Mouse (Mus musculus) forebrain, embryonic 16.5 days (tissue): ENCODE data around the gene Rinl. TPM values are rescaled to one million over a fixed set of nuclear protein-coding genes. Genes with fewer than 3 reads are reported as not detected.

ENCODE experiments used
- ATAC-seq: fragments of 200-750 bp; cut with Nextera tagmentation; 2 replicates; pipeline ENCODE4 v1.8.0; 2017; ENCODE audit warnings: mild to moderate bottlenecking, moderate library complexity
- H3K27ac ChIP-seq: fragments of 300-500 bp; sonication (generic); 2 replicates; pipeline ENCODE4 v1.5.1; 2014; ENCODE audit warnings: low read length, control low read depth
- H3K27me3 ChIP-seq: fragments of 300-500 bp; sonication (generic); replicated peaks from 2 replicates; pipeline ENCODE4 v1.6.1; 2014; ENCODE audit warnings: low read length; ENCODE audit not compliant: control insufficient read depth, insufficient read depth
- H3K36me3 ChIP-seq: fragments of 300-500 bp; sonication (generic); 2 replicates; pipeline ENCODE4 v1.6.1; 2014; ENCODE audit not compliant: control insufficient read depth, insufficient read depth
- H3K4me1 ChIP-seq: fragments of 300-500 bp; sonication (generic); replicated peaks from 2 replicates; pipeline ENCODE4 v1.6.1; 2014; ENCODE audit warnings: low read length; ENCODE audit not compliant: control insufficient read depth, insufficient read depth
- H3K4me2 ChIP-seq: fragments of 300-500 bp; sonication (generic); 2 replicates; pipeline ENCODE4 v1.6.1; 2014; ENCODE audit warnings: mild to moderate bottlenecking, low read length, control low read depth
- H3K4me3 ChIP-seq: fragments of 300-500 bp; sonication (generic); replicated peaks from 2 replicates; pipeline ENCODE4 v1.5.1; 2014; ENCODE audit warnings: mild to moderate bottlenecking, low read length, control low read depth
- H3K9ac ChIP-seq: fragments of 300-500 bp; sonication (generic); replicated peaks from 2 replicates; pipeline ENCODE4 v1.6.1; 2014; ENCODE audit warnings: low read depth, low read length, control low read depth
- H3K9me3 ChIP-seq: fragments of 300-500 bp; sonication (generic); 2 replicates; pipeline ENCODE4 v1.6.1; 2016; ENCODE audit warnings: low read length; ENCODE audit not compliant: control insufficient read depth
- WGBS: fragments of 180-500 bp; shearing (Covaris S2); extraction: QIAGEN DNeasy Blood & Tissue Kit; methylation state at CpG from one replicate; pipeline ENCODE4 v1.1.7; 2014; 5-methylcytosine and 5-hydroxymethylcytosine counted together
- polyA plus RNA-seq: library from polyadenylated mRNA; unstranded; fragments of >200 nt; fragmentation: Nextera tagmentation; extraction: Ambion mirVana; gene quantifications from 2 replicates; pipeline ENCODE4 v1.2.1, GENCODE M21; 2015

Gene Rinl
- polyA plus RNA-seq, 1 experiment from 2014 or later: 1.3 TPM

- Histone ChIP-seq H3K27me3 (no peaks in the 10 kb centered on the region), H3K4me2 (no peak within 1 kb of the TSS), H3K9ac (no peak within 1 kb of the TSS), H3K4me3 (no peak within 1 kb of the TSS), H3K27ac (no peak within 1 kb of the TSS), H3K9me3 (no peaks in the 10 kb centered on the region), H3K36me3 (0 out of 2 replicates have a peak, but pooled peaks cover 5% of the 10 kb centered on the region), H3K4me1 (no peaks in the 10 kb centered on the region)
- ATAC-seq: no peak
- WGBS: 80% methylated on average over 6 of the region's 6 CpGs
Measured at GRCm38 (mm10) chr7:28833723-28834347, 45.1 kb downstream of the Rinl start, which contains the start of gene Lgals4. Lgals4 (plus strand) TSS chr7:28833854.

GRCm38 (mm10) chr7:28836936-28837335 lies 48.2 kb downstream of the Rinl start:
- H3K36me3 ChIP-seq: no peaks in the 10 kb centered on the region
- H3K4me1 ChIP-seq: no peaks in the 10 kb centered on the region
- H3K9me3 ChIP-seq: no peaks in the 10 kb centered on the region
- no peaks in the 10 kb centered on the region for H3K27me3 ChIP-seq
- 85% methylated on average over 5 of the region's 5 CpGs for WGBS
- H3K4me3 ChIP-seq: no peak overlapping the region
- H3K27ac ChIP-seq: no peak overlapping the region
- ATAC-seq: no peak
- H3K9ac ChIP-seq: no peak overlapping the region
- H3K4me2 ChIP-seq: no peak overlapping the region

GRCm38 (mm10) chr7:28838331-28838730 lies 49.6 kb downstream of the Rinl start:
- Histone ChIP-seq H3K4me2 (no peak overlapping the region), H3K27me3 (no peaks in the 10 kb centered on the region), H3K9me3 (no peaks in the 10 kb centered on the region), H3K9ac (no peak overlapping the region), H3K4me3 (no peak overlapping the region), H3K4me1 (no peaks in the 10 kb centered on the region), H3K36me3 (no peaks in the 10 kb centered on the region), H3K27ac (no peak overlapping the region)
- 86% methylated on average over 9 of the region's 9 CpGs for WGBS
- no peak for ATAC-seq

- Histone ChIP-seq H3K9ac (no peak overlapping the region), H3K9me3 (peaks cover 2% of the 10 kb centered on the region; the same call in 1 of the 2 replicates), H3K4me2 (no peak overlapping the region), H3K4me1 (no peaks in the 10 kb centered on the region), H3K27ac (no peak overlapping the region), H3K36me3 (no peaks in the 10 kb centered on the region), H3K27me3 (no peaks in the 10 kb centered on the region), H3K4me3 (no peak overlapping the region)
- 85% methylated on average over 1 of the region's 1 CpGs for WGBS
- ATAC-seq: no peak
Measured at GRCm38 (mm10) chr7:28847273-28847672, 58.5 kb downstream of the Rinl start.

Other genes starting within 250 kb of the Rinl start
- gene Sycn, start 248.1 kb upstream of the Rinl start, polyA plus RNA-seq: not detected in 2 replicates
- not detected in 2 replicates for gene Nccrp1, start 241.7 kb upstream of the Rinl start, polyA plus RNA-seq
- gene Samd4b, start 190.8 kb upstream of the Rinl start, polyA plus RNA-seq: 25.3 and 26.3 TPM in 2 replicates
- gene Pak4, start 190.8 kb upstream of the Rinl start, polyA plus RNA-seq: 25.5 and 26.7 TPM in 2 replicates
- gene Acp7, start 157.6 kb upstream of the Rinl start, polyA plus RNA-seq: not detected in 2 replicates
- 6.3 and 11.1 TPM in 2 replicates for gene Fbxo27, start 96.1 kb upstream of the Rinl start, polyA plus RNA-seq
- gene Fbxo17, start 72.2 kb upstream of the Rinl start, polyA plus RNA-seq: 3.3 and 4.2 TPM in 2 replicates
- 105 and 111 TPM in 2 replicates for gene Mrps12, start 47.1 kb upstream of the Rinl start, polyA plus RNA-seq
- gene Sars2, start 47.0 kb upstream of the Rinl start, polyA plus RNA-seq: 16.9 and 17.2 TPM in 2 replicates
- not detected in 2 replicates for gene Ccer2, start 32.8 kb upstream of the Rinl start, polyA plus RNA-seq
- 107 and 122 TPM in 2 replicates for gene Sirt2, start 22.2 kb upstream of the Rinl start, polyA plus RNA-seq
- gene Nfkbib, start 21.5 kb upstream of the Rinl start, polyA plus RNA-seq: 58.8 and 62.1 TPM in 2 replicates
- gene Hnrnpl, start 19.6 kb downstream of the Rinl start, polyA plus RNA-seq: 185 and 203 TPM in 2 replicates
- 87.1 and 97.7 TPM in 2 replicates for gene Ech1, start 36.2 kb downstream of the Rinl start, polyA plus RNA-seq
- 5.2 and 5.7 TPM in 2 replicates for gene Lgals4, start 44.9 kb downstream of the Rinl start, polyA plus RNA-seq
- gene Lgals7, start 74.9 kb downstream of the Rinl start, polyA plus RNA-seq: 1.7 and 2.9 TPM in 2 replicates
- 0.27 and 0.81 TPM in 2 replicates for gene Capn12, start 92.5 kb downstream of the Rinl start, polyA plus RNA-seq
- 150 and 155 TPM in 2 replicates for gene Actn4, start 173.4 kb downstream of the Rinl start, polyA plus RNA-seq
- gene Eif3k, start 192.9 kb downstream of the Rinl start, polyA plus RNA-seq: 296 and 297 TPM in 2 replicates
- 6.7 and 10.0 TPM in 2 replicates for gene Map4k1, start 193.1 kb downstream of the Rinl start, polyA plus RNA-seq